Mouse (Mus musculus) neural tube, embryonic 12.5 days (tissue): ENCODE measurements around the gene Selenof. TPM values are rescaled to one million over a fixed set of nuclear protein-coding genes. Genes with fewer than 3 reads are reported as not detected.
A peak's percentile ranks its signal among the peaks of the same experiment; 100 is the strongest.

Experiments
- ATAC-seq: fragments of 200-750 bp; cut with Nextera tagmentation; 2 replicates; pipeline ENCODE4 v1.8.0; 2017; ENCODE audit warnings: low read depth, mild to moderate bottlenecking, moderate TSS enrichment, moderate library complexity; ENCODE audit not compliant: low FRiP score
- H3K27ac ChIP-seq: fragments of 300-500 bp; sonication (generic); 2 replicates; pipeline ENCODE4 v1.5.1; 2016
- H3K27me3 ChIP-seq: fragments of 300-500 bp; sonication (generic); replicated peaks from 2 replicates; pipeline ENCODE4 v1.6.1; 2016; ENCODE audit warnings: mild to moderate bottlenecking
- H3K36me3 ChIP-seq: fragments of 300-500 bp; sonication (generic); 2 replicates; pipeline ENCODE4 v1.6.1; 2016; ENCODE audit warnings: mild to moderate bottlenecking
- H3K4me1 ChIP-seq: fragments of 300-500 bp; sonication (generic); 2 replicates; pipeline ENCODE4 v1.6.1; 2016
- H3K4me2 ChIP-seq: fragments of 300-500 bp; sonication (generic); replicated peaks from 2 replicates; pipeline ENCODE4 v1.6.1; 2016; ENCODE audit warnings: mild to moderate bottlenecking
- H3K4me3 ChIP-seq: fragments of 300-500 bp; sonication (generic); 2 replicates; pipeline ENCODE4 v1.5.1; 2016
- H3K9ac ChIP-seq: fragments of 300-500 bp; sonication (generic); 2 replicates; pipeline ENCODE4 v1.6.1; 2016; ENCODE audit warnings: mild to moderate bottlenecking
- H3K9me3 ChIP-seq: fragments of 300-500 bp; sonication (generic); 2 replicates; pipeline ENCODE4 v1.6.1; 2016; ENCODE audit warnings: mild to moderate bottlenecking
- WGBS: fragments of 180-500 bp; shearing (Covaris S2); methylation state at CpG from one replicate; pipeline ENCODE4 v1.1.7; 2016; 5-methylcytosine and 5-hydroxymethylcytosine counted together
- polyA plus RNA-seq: library from polyadenylated mRNA; unstranded; fragments of >200 nt; fragmentation: Nextera tagmentation; extraction: Ambion mirVana; gene quantifications from 2 replicates; pipeline ENCODE4 v1.2.1, GENCODE M21; 2016

Selenof gene
- polyA plus RNA-seq, 1 experiment from 2014 or later: 491 TPM

DNA sequence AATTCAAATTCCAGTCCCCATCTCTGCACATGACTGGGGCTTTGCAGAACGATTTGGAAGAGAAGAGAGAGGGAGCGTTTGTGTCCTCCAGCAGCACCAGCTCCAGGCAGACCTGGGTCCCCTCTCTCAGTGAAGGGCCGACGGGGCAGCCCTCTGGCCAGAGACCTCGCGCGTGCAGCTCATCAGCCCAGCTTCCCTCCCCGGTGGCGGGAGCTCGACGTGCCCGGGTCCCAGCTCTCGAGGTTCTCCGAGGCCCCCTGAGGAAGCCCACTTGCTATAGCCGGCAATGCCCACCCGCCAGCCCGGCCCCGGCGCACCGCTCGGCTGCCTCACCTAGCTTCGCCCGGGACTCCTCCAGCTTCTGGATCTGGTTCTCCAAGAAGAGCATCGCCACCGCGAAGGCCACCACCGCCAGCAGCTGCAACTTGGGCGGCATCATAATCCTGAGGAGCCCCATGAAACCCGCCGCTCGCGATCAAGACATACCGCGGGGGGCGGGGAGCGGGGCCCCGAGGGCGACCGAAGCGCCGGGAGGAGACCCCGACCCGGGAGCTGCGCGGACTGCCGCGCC is 618 bp upstream of the Selenof start:
- under 1% methylated on average over 47 of the region's 47 CpGs for WGBS

DNA sequence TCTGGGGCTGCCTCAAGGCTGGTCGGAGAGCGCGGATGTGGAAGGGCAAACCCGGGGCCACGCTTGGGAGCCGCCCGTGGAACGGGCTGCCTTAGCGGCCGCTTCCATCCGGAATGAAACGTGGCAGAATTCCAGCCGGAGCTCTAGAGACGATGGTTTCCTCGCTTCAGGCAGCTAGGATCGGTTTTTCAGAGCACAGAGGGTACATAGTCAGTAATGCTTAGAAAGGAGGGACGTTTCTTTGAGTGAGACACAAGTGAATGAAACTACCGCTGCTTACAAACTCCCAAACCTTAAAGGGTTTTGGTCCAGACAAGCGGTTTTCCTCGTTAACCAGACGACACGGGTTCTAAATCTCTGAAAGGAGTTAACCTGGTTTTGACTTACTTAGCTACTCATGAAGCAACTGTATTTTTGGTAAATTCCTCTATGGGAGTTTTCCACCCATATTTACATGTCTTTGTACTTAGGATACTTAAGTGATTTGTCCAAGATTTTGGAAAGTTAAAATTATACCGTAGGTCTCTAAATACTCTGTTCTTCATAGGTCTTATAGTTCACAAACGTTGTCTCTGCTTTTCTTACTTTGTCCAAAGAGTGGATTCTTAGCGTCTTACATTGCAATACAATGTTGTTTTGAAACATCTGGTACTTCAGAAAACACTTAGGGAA is 848 bp downstream of the Selenof start:
- ATAC-seq: no peak
- Histone ChIP-seq H3K27ac (peak overlapping the region; percentile 91), H3K27me3 (no peaks in the 10 kb centered on the region), H3K4me3 (peak overlapping the region; percentile 74), H3K4me1 (peaks cover 25% of the 10 kb centered on the region), H3K9ac (peak overlapping the region; percentile 87), H3K4me2 (peak overlapping the region; percentile 61), H3K36me3 (peaks cover 5% of the 10 kb centered on the region), H3K9me3 (no peaks in the 10 kb centered on the region)
- WGBS: under 1% methylated on average over 25 of the region's 25 CpGs

More for the DNA sequence above, 618 bp upstream of the Selenof start:
- no peaks in the 10 kb centered on the region for H3K27me3 ChIP-seq
- H3K4me3 ChIP-seq: peak overlapping the region; percentile 62
- peaks cover 5% of the 10 kb centered on the region for H3K36me3 ChIP-seq
- H3K27ac ChIP-seq: peak overlapping the region; percentile 79
- peak overlapping the region; percentile 84 for H3K4me2 ChIP-seq
- peaks cover 25% of the 10 kb centered on the region for H3K4me1 ChIP-seq
- peak; percentile 39 for ATAC-seq
- no peaks in the 10 kb centered on the region for H3K9me3 ChIP-seq
- H3K9ac ChIP-seq: peak overlapping the region; percentile 88

DNA sequence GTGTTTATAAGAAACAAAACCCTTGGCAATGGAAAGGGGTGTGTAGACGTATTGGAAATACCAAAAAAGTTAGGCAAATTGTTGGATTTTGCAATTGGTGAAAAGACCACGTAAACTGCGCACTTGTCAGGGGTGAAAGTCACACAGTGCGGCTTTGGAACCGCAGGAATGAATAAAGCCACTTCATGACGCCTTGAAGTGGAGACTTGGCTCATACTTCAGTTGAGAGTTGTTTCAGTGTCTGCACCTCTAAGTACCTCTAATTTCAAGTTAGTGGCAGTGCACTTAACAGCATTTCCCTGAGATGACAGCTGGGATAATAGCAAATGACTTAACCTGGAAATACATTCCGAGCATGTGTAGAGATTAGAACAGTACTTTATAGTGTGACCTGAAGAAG is 4.2 kb downstream of the Selenof start:
- Histone ChIP-seq H3K4me3 (no peak overlapping the region), H3K27me3 (no peaks in the 10 kb centered on the region), H3K9ac (no peak overlapping the region), H3K27ac (no peak overlapping the region), H3K4me1 (peaks cover 13% of the 10 kb centered on the region), H3K4me2 (no peak overlapping the region), H3K36me3 (peaks cover 23% of the 10 kb centered on the region), H3K9me3 (no peaks in the 10 kb centered on the region)
- ATAC-seq: no peak
- 95% methylated on average over 7 of the region's 7 CpGs for WGBS

DNA sequence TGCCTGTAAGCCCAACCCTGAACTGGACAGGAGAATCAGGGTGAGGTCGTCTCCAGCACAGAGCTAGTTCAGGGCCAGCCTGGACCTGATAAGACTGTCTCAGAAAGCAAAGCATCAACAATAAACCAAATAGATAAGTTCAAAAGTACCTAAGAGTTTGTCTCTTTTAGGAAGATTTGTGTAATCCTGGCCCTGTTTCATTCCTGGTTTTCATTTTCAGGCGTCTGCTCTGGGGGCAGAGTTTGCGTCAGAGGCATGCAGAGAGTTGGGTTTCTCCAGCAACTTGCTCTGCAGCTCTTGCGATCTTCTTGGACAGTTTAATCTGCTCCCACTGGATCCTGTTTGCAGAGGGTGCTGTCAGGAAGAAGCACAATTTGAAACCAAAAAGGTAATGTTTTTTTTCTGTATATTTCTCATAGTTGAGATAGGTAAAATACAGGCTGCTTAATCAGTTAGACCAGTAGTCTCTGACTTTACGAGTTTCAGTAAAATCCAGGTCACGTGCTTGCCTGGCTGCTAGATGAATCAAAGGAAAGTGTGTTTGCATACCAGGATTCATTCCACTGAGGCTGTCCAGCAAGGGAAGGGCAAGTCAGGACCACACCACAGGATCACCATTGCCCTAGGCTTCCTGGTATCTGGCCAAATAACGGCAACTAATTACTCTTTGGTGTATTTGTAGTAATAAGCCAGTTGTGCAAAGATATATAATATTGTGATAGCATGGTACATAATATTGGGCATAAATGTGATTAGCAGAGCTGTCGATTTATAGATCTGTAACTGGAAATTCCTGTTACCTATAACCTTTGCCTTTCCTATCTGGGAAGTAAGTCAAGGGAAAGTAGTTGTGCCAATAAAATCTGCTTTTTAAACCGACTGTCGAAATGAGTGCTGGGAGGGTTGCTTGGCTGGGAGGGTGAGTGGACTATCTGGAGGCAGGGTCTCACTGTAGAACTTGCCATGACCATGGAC is 7.5 kb downstream of the Selenof start:
- 90% methylated on average over 10 of the region's 10 CpGs for WGBS
- Histone ChIP-seq H3K27me3 (no peaks in the 10 kb centered on the region), H3K9me3 (no peaks in the 10 kb centered on the region), H3K4me3 (no peak overlapping the region), H3K27ac (no peak overlapping the region), H3K9ac (no peak overlapping the region), H3K36me3 (peaks cover 44% of the 10 kb centered on the region), H3K4me1 (peaks cover 3% of the 10 kb centered on the region; the same call in 1 of the 2 replicates), H3K4me2 (no peak overlapping the region)
- ATAC-seq: no peak

DNA sequence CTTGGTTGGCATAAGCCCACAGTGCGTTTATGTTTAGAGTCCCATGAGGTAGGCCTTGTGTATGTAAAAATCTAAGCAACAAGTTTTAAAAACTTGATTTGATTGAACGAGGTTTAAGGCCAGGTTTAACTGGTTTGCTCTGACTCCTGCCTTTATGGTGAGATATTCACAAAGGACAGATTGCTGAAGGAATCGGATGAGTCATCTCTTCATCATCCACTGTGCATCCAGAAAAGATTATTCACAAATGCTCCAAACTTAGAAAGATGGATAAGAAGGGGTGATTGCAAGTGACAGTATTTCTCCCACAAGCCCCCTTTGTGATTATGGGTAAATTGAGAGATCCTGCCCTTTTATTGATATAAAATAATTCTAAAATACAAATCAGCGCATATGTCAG is 8.8 kb downstream of the Selenof start:
- no peak overlapping the region for H3K9ac ChIP-seq
- H3K27me3 ChIP-seq: no peaks in the 10 kb centered on the region
- no peak for ATAC-seq
- H3K9me3 ChIP-seq: no peaks in the 10 kb centered on the region
- H3K4me2 ChIP-seq: no peak overlapping the region
- peaks cover 46% of the 10 kb centered on the region for H3K36me3 ChIP-seq
- H3K27ac ChIP-seq: no peak overlapping the region
- no peaks in the 10 kb centered on the region; the same call in 1 of the 2 replicates for H3K4me1 ChIP-seq
- H3K4me3 ChIP-seq: no peak overlapping the region
- 95% methylated on average over 4 of the region's 4 CpGs for WGBS

DNA sequence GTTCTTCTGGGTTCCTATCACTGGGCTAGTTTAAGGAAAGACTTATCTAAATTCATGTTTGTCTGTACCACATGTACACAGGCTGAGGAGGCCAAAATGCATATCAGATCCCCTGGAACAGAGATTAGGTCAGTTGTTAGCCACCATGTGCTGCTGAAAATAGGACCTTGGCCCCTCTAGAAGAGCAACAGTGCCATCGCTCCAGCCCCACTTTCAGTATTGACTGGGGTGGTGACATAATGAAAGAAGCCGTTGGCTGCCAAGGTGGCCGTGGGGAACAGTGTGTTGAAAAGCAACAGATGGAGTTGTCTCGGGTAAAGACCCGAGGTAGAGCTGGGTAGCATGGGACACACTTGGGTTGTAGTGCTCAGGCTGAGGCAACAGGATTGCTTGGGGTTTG is 9.7 kb downstream of the Selenof start:
- Histone ChIP-seq H3K4me1 (no peaks in the 10 kb centered on the region), H3K4me3 (no peak overlapping the region), H3K27me3 (no peaks in the 10 kb centered on the region), H3K27ac (no peak overlapping the region), H3K9me3 (no peaks in the 10 kb centered on the region), H3K36me3 (peaks cover 46% of the 10 kb centered on the region), H3K4me2 (no peak overlapping the region), H3K9ac (no peak overlapping the region)
- no peak for ATAC-seq
- WGBS: 92% methylated on average over 5 of the region's 5 CpGs

DNA sequence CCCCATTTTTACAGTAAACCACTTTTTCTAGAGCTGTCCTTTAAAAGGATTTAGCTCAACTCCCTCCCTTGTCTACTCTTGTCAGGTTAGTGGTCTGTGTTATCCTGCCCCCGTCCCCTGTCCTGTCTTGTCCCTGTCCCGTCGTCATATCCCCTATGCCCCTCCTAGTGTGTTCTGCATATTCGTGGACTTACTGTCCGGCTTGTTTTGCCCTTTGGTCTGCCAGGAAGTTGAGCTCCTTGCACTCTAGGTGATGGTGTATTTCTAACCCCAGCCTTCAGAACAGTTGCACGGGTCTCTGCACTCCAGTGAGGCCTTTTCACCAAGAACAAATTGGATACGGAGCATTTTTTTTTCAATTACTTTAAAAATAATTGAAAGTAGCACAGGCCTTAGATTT is 10.2 kb downstream of the Selenof start:
- peaks cover 46% of the 10 kb centered on the region for H3K36me3 ChIP-seq
- 87% methylated on average over 7 of the region's 7 CpGs for WGBS
- H3K4me2 ChIP-seq: no peak overlapping the region
- no peak overlapping the region for H3K27ac ChIP-seq
- H3K9ac ChIP-seq: no peak overlapping the region
- no peaks in the 10 kb centered on the region for H3K27me3 ChIP-seq
- H3K4me3 ChIP-seq: no peak overlapping the region
- ATAC-seq: no peak
- no peaks in the 10 kb centered on the region for H3K4me1 ChIP-seq
- H3K9me3 ChIP-seq: no peaks in the 10 kb centered on the region

DNA sequence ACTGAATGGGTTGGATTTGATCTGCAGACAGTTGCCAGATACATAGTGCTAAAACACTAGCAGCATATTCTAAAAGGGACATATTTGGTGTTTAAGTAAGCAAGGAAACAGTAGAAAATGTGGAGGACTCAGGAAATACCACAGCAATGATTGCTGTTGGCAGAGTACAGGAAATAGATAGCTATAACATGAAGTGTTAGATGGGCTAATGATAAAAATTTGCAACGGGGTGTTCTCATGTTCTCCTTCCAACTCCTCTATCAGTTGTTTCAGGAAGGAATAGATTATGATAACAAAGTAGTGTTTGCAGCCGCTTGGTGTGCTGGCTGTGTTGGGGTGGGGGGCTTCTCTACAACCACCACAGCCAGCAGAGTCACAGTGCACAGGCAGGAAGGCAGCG is 11.7 kb downstream of the Selenof start:
- no peak overlapping the region for H3K9ac ChIP-seq
- peaks cover 50% of the 10 kb centered on the region for H3K36me3 ChIP-seq
- H3K4me3 ChIP-seq: no peak overlapping the region
- H3K27ac ChIP-seq: no peak overlapping the region
- WGBS: 93% methylated on average over 3 of the region's 3 CpGs
- no peak overlapping the region for H3K4me2 ChIP-seq
- ATAC-seq: no peak
- no peaks in the 10 kb centered on the region for H3K4me1 ChIP-seq
- no peaks in the 10 kb centered on the region for H3K27me3 ChIP-seq
- H3K9me3 ChIP-seq: no peaks in the 10 kb centered on the region

DNA sequence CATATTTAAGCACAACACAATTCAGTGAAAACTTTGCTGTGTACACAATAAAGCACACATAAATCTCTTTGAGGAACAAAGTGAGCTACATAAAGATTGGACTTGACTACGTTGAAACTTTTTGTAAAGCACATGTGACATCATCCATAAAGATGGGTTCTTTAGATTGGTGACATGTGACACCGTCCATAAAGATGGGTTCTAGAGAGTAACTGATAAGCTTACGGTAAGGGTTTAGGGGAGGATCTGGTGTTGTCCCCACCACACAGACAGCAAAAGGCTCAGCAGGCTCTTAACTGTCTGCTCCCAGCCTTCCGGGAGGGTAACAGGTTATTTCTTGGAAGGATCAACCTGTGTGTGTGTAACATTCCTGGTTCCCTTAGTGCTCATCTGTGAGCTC is 12.2 kb downstream of the Selenof start:
- peaks cover 52% of the 10 kb centered on the region for H3K36me3 ChIP-seq
- H3K4me1 ChIP-seq: no peaks in the 10 kb centered on the region

DNA sequence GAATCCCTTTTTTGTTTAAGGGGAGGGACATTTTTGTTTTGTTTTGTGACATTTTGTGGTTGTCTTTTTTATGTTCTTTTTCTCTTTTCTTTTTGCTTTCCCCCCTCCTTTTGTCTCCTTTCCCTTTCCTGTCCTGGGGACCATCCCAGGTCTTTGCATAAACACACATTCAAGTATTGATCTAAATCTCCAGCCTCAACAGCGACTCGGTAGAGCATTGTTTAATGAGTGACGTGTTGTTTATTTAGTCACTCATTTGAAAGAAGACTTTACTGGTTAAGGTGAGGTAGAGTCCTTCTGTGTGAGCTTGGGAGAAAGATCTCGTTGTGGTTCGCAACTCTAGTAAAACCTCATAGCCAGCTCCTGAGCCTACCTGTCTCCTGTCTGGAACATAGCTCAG is 13.7 kb downstream of the Selenof start:
- no peak for ATAC-seq
- 77% methylated on average over 5 of the region's 5 CpGs for WGBS
- Histone ChIP-seq H3K9me3 (no peaks in the 10 kb centered on the region), H3K4me1 (no peaks in the 10 kb centered on the region), H3K36me3 (peaks cover 47% of the 10 kb centered on the region), H3K4me2 (no peak overlapping the region), H3K9ac (no peak overlapping the region), H3K27me3 (no peaks in the 10 kb centered on the region), H3K27ac (no peak overlapping the region), H3K4me3 (no peak overlapping the region)

More for the DNA sequence above, 12.2 kb downstream of the Selenof start:
- H3K9ac ChIP-seq: no peak overlapping the region
- H3K27me3 ChIP-seq: no peaks in the 10 kb centered on the region
- WGBS: 90% methylated on average over 4 of the region's 4 CpGs
- H3K9me3 ChIP-seq: no peaks in the 10 kb centered on the region
- no peak for ATAC-seq
- no peak overlapping the region for H3K27ac ChIP-seq
- H3K4me3 ChIP-seq: no peak overlapping the region
- no peak overlapping the region for H3K4me2 ChIP-seq

DNA sequence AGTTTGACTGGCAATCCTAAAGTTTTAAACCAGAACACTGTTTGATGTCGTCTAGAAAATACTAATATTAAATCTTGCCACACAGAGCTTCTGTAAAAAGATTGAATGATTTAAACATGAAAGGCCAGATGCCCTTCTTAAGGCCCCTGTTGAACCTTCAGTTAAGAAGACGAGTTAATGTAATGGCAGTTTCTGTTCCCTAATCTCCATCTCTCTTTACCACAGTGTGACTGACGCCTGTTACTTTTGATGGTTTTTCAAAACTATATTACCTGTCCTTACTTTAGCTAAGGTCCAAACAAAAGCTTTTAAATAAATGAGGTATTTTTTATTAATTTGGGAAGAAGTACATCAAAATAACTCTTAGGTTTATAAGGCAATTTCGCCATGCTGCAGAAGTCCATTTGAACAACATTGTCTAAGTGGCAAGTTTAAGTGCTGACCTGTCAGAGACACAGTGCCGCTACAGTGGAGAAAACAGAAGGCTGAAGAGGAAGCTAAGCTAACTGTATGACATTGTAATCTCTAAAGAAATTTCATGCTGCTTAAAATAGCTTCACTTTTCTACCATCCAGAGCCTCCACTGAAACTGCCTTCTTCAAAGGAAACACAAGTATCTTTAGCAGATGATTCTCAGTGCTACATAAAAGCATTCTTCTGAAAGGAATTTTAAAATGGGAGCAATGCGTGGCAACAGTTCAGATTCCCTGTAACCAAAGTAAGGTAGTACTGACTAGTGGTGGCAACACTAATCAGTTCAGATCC is 14.9 kb downstream of the Selenof start:
- H3K9me3 ChIP-seq: no peaks in the 10 kb centered on the region
- H3K4me1 ChIP-seq: peaks cover 5% of the 10 kb centered on the region; the same call in 1 of the 2 replicates
- no peak overlapping the region for H3K9ac ChIP-seq
- H3K4me3 ChIP-seq: no peak overlapping the region
- H3K27me3 ChIP-seq: no peaks in the 10 kb centered on the region
- H3K27ac ChIP-seq: no peak overlapping the region
- no peak overlapping the region for H3K4me2 ChIP-seq
- 92% methylated on average over 6 of the region's 6 CpGs for WGBS
- ATAC-seq: no peak
- H3K36me3 ChIP-seq: peaks cover 38% of the 10 kb centered on the region
